Mouse (Mus musculus): Measurements from ENCODE around the gene Flrt3. TPM values are rescaled to one million over a fixed set of nuclear protein-coding genes. Genes with fewer than 3 reads are reported as not detected.

Gene Flrt3
- polyA plus RNA-seq, 1 experiment from 2014 or later, result 35.4 TPM

- Histone ChIP-seq H3K4me1 (replicated peaks) (no peaks in the 10 kb centered on the region), H3K4me3 (no peak overlapping the region), H3K27ac (no peak overlapping the region), H3K9ac (no peak overlapping the region), H3K27me3 (no peaks in the 10 kb centered on the region), H3K36me3 (no peaks in the 10 kb centered on the region), H3K4me2 (no peak overlapping the region), H3K9me3 (no peaks in the 10 kb centered on the region)
- WGBS, result 94% methylated on average over 2 of the region's 2 CpGs
- ATAC-seq (ENCODE audit: low FRiP score), result no peak
Measured at GRCm38 (mm10) chr2:140615451-140615850, 55.8 kb downstream of the Flrt3 start.
